Mouse (Mus musculus) left cerebral cortex, adult 18-20 months (tissue): Measurements from ENCODE around the gene Sry. TPM values are rescaled to one million over a fixed set of nuclear protein-coding genes. Genes with fewer than 3 reads are reported as not detected.

ENCODE experiments used
- DNase-seq, 2 experiments: peaks; one replicate each; pipeline ENCODE4 v3.0.0; 2021 to 2022; ENCODE audit warnings: low spot score in 2 of 2, mixed read lengths in 1 of 2
- long read RNA-seq, 2 experiments: library from polyadenylated mRNA; stranded (forward); transcript quantifications; one replicate each; pipeline ENCODE4 v2.0.0; 2021
- total RNA-seq, 2 experiments: library from RNA; stranded (reverse); gene quantifications; 2 replicates each; pipeline ENCODE4 v1.2.3; 2021

Gene Sry
- not detected for total RNA-seq
- long read RNA-seq, experiment 1, result 0 reads
- long read RNA-seq, experiment 2, result 0 reads

GRCm38 (mm10) chrY:2663558-2663957, at the start of gene Sry:
TSS of gene Sry (minus strand) at chrY:2663658.
- no peak for DNase-seq

Other genes starting within 250 kb of the Sry start
- not detected for gene H2al2c, start 64.6 kb downstream of the Sry start, total RNA-seq
- not detected for gene H2al2b, start 57.0 kb upstream of the Sry start, total RNA-seq
- gene Gm4064, start 132.5 kb upstream of the Sry start, total RNA-seq, result not detected
- not detected for gene Rbmy, start 167.0 kb upstream of the Sry start, total RNA-seq
- not detected for gene Gm10256, start 167.0 kb upstream of the Sry start, total RNA-seq
- not detected for gene Gm10352, start 237.3 kb upstream of the Sry start, total RNA-seq